Mouse (Mus musculus) thymus, adult 2 months (tissue): ENCODE measurements at regions not wholly inside any gene's neighbourhood (a gene's known extent, or its start where the extent isn't known, plus 50 kb on each side); places are given as distances from the start of the nearest gene placed in this dataset.

Experiments
- DNase-seq: peaks from one replicate; pipeline ENCODE4 v3.0.0; 2021
- H3K27ac ChIP-seq: fragments of 200-500 bp; 2 replicates; pipeline ENCODE4 v1.5.1; 2012; ENCODE audit warnings: low read length, control low read depth; ENCODE audit not compliant: control insufficient read depth, insufficient read depth
- H3K27me3 ChIP-seq: fragments of 200-500 bp; 2 replicates; pipeline ENCODE4 v1.6.1; 2012; ENCODE audit warnings: mild to moderate bottlenecking, low read length, moderate library complexity, mixed read lengths; ENCODE audit not compliant: control insufficient read depth, insufficient read depth
- H3K36me3 ChIP-seq: fragments of 200-500 bp; 2 replicates; pipeline ENCODE4 v1.6.1; 2012; ENCODE audit warnings: mild to moderate bottlenecking, low read length, moderate library complexity; ENCODE audit not compliant: control insufficient read depth, insufficient read depth
- H3K4me1 ChIP-seq: fragments of 200-500 bp; replicated peaks from 2 replicates; pipeline ENCODE4 v1.6.1; 2012; ENCODE audit warnings: low read length; ENCODE audit not compliant: control insufficient read depth, insufficient read depth
- H3K4me3 ChIP-seq: fragments of 200-500 bp; 2 replicates; pipeline ENCODE4 v1.5.1; 2012; ENCODE audit warnings: mild to moderate bottlenecking, low read length, control low read depth, moderate library complexity; ENCODE audit not compliant: control insufficient read depth, insufficient read depth
- CTCF ChIP-seq: fragments of 200-500 bp; IDR thresholded peaks from 2 replicates; pipeline ENCODE4 v1.5.1; 2012; ENCODE audit warnings: mild to moderate bottlenecking, control low read depth, low read length, moderate library complexity, borderline replicate concordance; ENCODE audit not compliant: control insufficient read depth, poor library complexity, insufficient read depth; ENCODE audit errors: extremely low read depth
- POLR2A ChIP-seq: fragments of 200-500 bp; IDR thresholded peaks from 2 replicates; pipeline ENCODE4 v1.6.1; 2012; ENCODE audit warnings: mild to moderate bottlenecking, low read length, control low read depth, moderate library complexity; ENCODE audit not compliant: control insufficient read depth, poor library complexity, insufficient read depth; ENCODE audit errors: extremely low read depth
- WGBS: fragments of 180-500 bp; shearing (Covaris S2); methylation state at CpG from one replicate; pipeline ENCODE4 v1.1.7; 2018; 5-methylcytosine and 5-hydroxymethylcytosine counted together

- no peak overlapping the region for H3K4me3 ChIP-seq
- no peaks in the 10 kb centered on the region for H3K36me3 ChIP-seq
- H3K27ac ChIP-seq, result no peak overlapping the region
- H3K4me1 ChIP-seq, result no peaks in the 10 kb centered on the region
- no peak for TF ChIP-seq CTCF
- TF ChIP-seq POLR2A, result no peak
- DNase-seq, result no peak
- WGBS, result 96% methylated on average over 2 of the region's 2 CpGs
- no peaks in the 10 kb centered on the region for H3K27me3 ChIP-seq
Measured at GRCm38 (mm10) chr10:16803978-16804377, 919.0 kb upstream of the Cited2 start.

GRCm38 (mm10) chr10:16810716-16811115, 912.3 kb upstream of the Cited2 start:
- no peak for DNase-seq
- WGBS, result 93% methylated on average over 2 of the region's 2 CpGs
- Histone ChIP-seq H3K27ac (no peak overlapping the region), H3K4me3 (no peak overlapping the region), H3K36me3 (no peaks in the 10 kb centered on the region), H3K27me3 (no peaks in the 10 kb centered on the region), H3K4me1 (no peaks in the 10 kb centered on the region)
- no peak for TF ChIP-seq CTCF
- TF ChIP-seq POLR2A, result no peak

- DNase-seq, result no peak
- H3K4me1 ChIP-seq, result no peaks in the 10 kb centered on the region
- H3K27me3 ChIP-seq, result no peaks in the 10 kb centered on the region
- TF ChIP-seq POLR2A, result no peak
- no peak for TF ChIP-seq CTCF
- no peaks in the 10 kb centered on the region for H3K36me3 ChIP-seq
- no peak overlapping the region for H3K4me3 ChIP-seq
- H3K27ac ChIP-seq, result no peak overlapping the region
- WGBS, result 95% methylated on average over 2 of the region's 2 CpGs
Measured at GRCm38 (mm10) chr10:16814013-16814412, 909.0 kb upstream of the Cited2 start.

GRCm38 (mm10) chr10:16861534-16861933, 861.5 kb upstream of the Cited2 start:
- Histone ChIP-seq H3K4me1 (no peaks in the 10 kb centered on the region), H3K36me3 (no peaks in the 10 kb centered on the region), H3K4me3 (no peak overlapping the region), H3K27me3 (no peaks in the 10 kb centered on the region), H3K27ac (no peak overlapping the region)
- 95% methylated on average over 1 of the region's 1 CpGs for WGBS
- TF ChIP-seq CTCF (no peak), POLR2A (no peak)
- no peak for DNase-seq

DNA sequence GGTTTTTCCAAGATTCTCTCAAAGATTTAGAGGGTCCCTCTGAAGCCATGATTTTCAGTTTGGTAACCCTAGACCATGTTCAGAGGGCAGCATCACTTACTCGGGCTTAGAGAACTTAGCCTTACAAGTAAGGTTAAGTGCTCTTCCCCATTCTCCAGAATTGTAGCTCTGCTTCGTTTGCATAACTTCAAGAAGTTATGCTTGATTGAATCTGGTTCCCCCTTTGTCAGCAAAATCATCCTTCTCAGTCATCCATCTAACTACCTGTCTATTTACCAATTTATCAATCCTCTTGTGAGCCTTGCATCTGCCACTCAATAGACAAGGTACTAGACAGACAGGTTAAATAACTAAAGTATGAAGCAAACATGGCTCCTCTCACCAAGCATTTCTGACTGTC, 856.1 kb upstream of the Cited2 start:
- H3K4me3 ChIP-seq, result no peak overlapping the region
- H3K27ac ChIP-seq, result no peak overlapping the region
- H3K27me3 ChIP-seq, result no peaks in the 10 kb centered on the region
- H3K36me3 ChIP-seq, result no peaks in the 10 kb centered on the region
- DNase-seq, result no peak
- WGBS, result 87% methylated on average over 2 of the region's 2 CpGs
- H3K4me1 ChIP-seq, result no peaks in the 10 kb centered on the region
- no peak for TF ChIP-seq CTCF
- no peak for TF ChIP-seq POLR2A

DNA sequence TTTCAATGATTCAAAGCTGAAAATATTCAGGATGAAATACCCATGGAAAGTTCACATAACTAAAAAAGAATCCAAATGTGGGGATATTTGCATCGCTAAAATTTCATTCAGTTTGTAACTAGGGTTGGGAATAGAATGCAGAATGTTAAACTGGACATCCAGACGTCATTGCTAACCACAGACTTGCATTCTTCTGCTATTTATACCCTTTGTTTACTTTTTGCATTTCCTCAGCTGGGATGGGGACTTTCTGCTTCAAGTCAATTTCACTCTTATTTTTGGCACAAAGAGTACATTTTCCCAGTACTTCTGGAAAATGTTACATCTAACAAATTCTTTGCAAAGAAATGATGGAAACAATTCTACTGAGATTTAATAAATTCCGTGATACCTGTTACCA, 848.9 kb upstream of the Cited2 start:
- no peak overlapping the region for H3K27ac ChIP-seq
- 75% methylated on average over 3 of the region's 3 CpGs for WGBS
- H3K27me3 ChIP-seq, result no peaks in the 10 kb centered on the region
- no peaks in the 10 kb centered on the region for H3K4me1 ChIP-seq
- H3K36me3 ChIP-seq, result no peaks in the 10 kb centered on the region
- TF ChIP-seq POLR2A (no peak), CTCF (no peak)
- no peak for DNase-seq
- no peak overlapping the region for H3K4me3 ChIP-seq

DNA sequence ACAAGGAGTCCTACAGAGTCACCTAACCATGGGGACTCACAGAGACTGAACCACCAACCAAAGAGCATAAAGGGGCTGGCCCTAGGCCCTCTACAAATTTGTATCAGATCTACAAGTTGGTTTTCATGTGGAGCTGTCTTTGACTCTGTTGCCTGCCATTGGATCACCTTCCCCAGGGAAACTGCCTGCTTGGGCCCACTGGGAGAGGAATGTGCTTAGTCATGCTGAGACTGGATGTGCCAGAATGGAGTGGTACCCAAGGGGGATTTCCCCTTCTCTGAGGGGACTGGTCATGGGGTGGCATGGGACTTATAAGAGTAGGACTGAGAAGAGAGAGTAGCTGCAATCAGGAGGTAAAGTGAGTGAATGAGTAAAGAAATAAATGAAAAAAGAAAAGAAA, 844.8 kb upstream of the Cited2 start:
- no peak for DNase-seq
- Histone ChIP-seq H3K36me3 (no peaks in the 10 kb centered on the region), H3K27me3 (no peaks in the 10 kb centered on the region), H3K27ac (no peak overlapping the region), H3K4me3 (no peak overlapping the region), H3K4me1 (no peaks in the 10 kb centered on the region)
- no peak for TF ChIP-seq CTCF
- TF ChIP-seq POLR2A, result no peak
